Mouse (Mus musculus) ES-E14 (cell line): Measurements from ENCODE around the gene Bri3. TPM values are rescaled to one million over a fixed set of nuclear protein-coding genes. Genes with fewer than 3 reads are reported as not detected.

Experiments used
- DNase-seq: peaks from one replicate; pipeline ENCODE4 v3.0.0-alpha.2; 2013; ENCODE audit warnings: low read depth, low spot score
- H3K27ac ChIP-seq: 2 replicates; pipeline ENCODE4 v1.5.1; 2012; ENCODE audit warnings: low read depth, mild to moderate bottlenecking, low read length, moderate library complexity, mixed read lengths; ENCODE audit not compliant: poor library complexity, insufficient read depth, severe bottlenecking
- H3K36me3 ChIP-seq: 2 replicates; pipeline ENCODE4 v1.6.1; 2012; ENCODE audit warnings: mild to moderate bottlenecking, low read length, moderate library complexity, mixed read lengths; ENCODE audit not compliant: control insufficient read depth, poor library complexity, insufficient read depth, severe bottlenecking
- H3K4me1 ChIP-seq, 2 experiments: fragments of 150-350 bp in 1 of 2; sonication (generic) in 1 of 2; 2 replicates each; pipeline ENCODE4 v1.6.1; 2012; ENCODE audit warnings: low read length in 2 of 2, mild to moderate bottlenecking in 1 of 2, mixed read lengths in 1 of 2; ENCODE audit not compliant: control insufficient read depth in 2 of 2, insufficient read depth in 2 of 2, poor library complexity in 1 of 2
- H3K4me3 ChIP-seq, 2 experiments: fragments of 150-350 bp in 1 of 2; sonication (generic) in 1 of 2; 2 replicates each; pipeline ENCODE4 v1.5.1; 2012; ENCODE audit warnings: low read length in 2 of 2, low read depth in 1 of 2, mild to moderate bottlenecking in 1 of 2, mixed read lengths in 1 of 2; ENCODE audit not compliant: insufficient read depth in 1 of 2, poor library complexity in 1 of 2, severe bottlenecking in 1 of 2
- H3K9ac ChIP-seq: 2 replicates; pipeline ENCODE4 v1.6.1; 2012; ENCODE audit warnings: low read depth, mild to moderate bottlenecking, low read length, mixed read lengths; ENCODE audit not compliant: poor library complexity, insufficient read depth, severe bottlenecking
- H3K9me3 ChIP-seq: fragments of 150-350 bp; sonication (generic); 2 replicates; pipeline ENCODE4 v1.6.1; 2012; ENCODE audit warnings: low read depth, mild to moderate bottlenecking, low read length; ENCODE audit not compliant: control insufficient read depth, insufficient read depth
- CHD2 ChIP-seq: IDR thresholded peaks from 2 replicates; pipeline ENCODE4 v1.6.1; 2014; ENCODE audit warnings: mild to moderate bottlenecking, low read depth, low read length, inconsistent platforms
- HCFC1 ChIP-seq: IDR thresholded peaks from 2 replicates; pipeline ENCODE4 v1.6.1; 2012; ENCODE audit warnings: low read length, inconsistent platforms, borderline replicate concordance; ENCODE audit not compliant: insufficient read depth
- MAFK ChIP-seq: IDR thresholded peaks from 2 replicates; pipeline ENCODE4 v1.6.1; 2014; ENCODE audit warnings: mild to moderate bottlenecking, low read depth, low read length, inconsistent platforms; ENCODE audit not compliant: insufficient read depth
- ZC3H11A ChIP-seq: IDR thresholded peaks from 2 replicates; pipeline ENCODE4 v1.6.1; 2012; ENCODE audit warnings: low read depth, mild to moderate bottlenecking, inconsistent platforms, low read length, borderline replicate concordance
- ZNF384 ChIP-seq: IDR thresholded peaks from 2 replicates; pipeline ENCODE4 v1.6.1; 2012; ENCODE audit warnings: low read depth, low read length, inconsistent platforms
- in situ Hi-C, 2 experiments: fragments of 600-800 bp; cut with MboI; formaldehyde crosslinking; loops; one replicate each; pipeline ENCODE4 v1.15.1; 2025; ENCODE audit warnings: low sequenced_read_pairs in 2 of 2, inconsistent platforms in 1 of 2; ENCODE audit not compliant: unreplicated experiment in 2 of 2
- total RNA-seq: library from RNA; depleted of rRNA; stranded (reverse); fragments of 300-350 nt; gene quantifications from 2 replicates; pipeline ENCODE4 v1.2.3, GENCODE M21; 2012

Gene Bri3
- total RNA-seq, 1 experiment, result 26.4 TPM

GRCm38 (mm10) chr5:144338787-144339186 is 94.5 kb downstream of the Bri3 start:
- H3K4me3 ChIP-seq, result no peak overlapping the region
- H3K36me3 ChIP-seq, result no peaks in the 10 kb centered on the region
- no peak overlapping the region for H3K9ac ChIP-seq
- H3K9me3 ChIP-seq, result no peaks in the 10 kb centered on the region
- H3K4me1 ChIP-seq, result no peaks in the 10 kb centered on the region
- no peak overlapping the region for H3K27ac ChIP-seq
- TF ChIP-seq HCFC1, result no peak
- no peak for TF ChIP-seq ZC3H11A
- no peak for TF ChIP-seq CHD2
- TF ChIP-seq MAFK, result no peak
- no peak for TF ChIP-seq ZNF384
- in situ Hi-C loops, result no loop called here
- no peak for DNase-seq

GRCm38 (mm10) chr5:144341085-144341484 is 96.8 kb downstream of the Bri3 start:
- no peak for DNase-seq
- H3K9ac ChIP-seq, result no peak overlapping the region
- in situ Hi-C loops, result no loop called here
- no peak for TF ChIP-seq MAFK
- TF ChIP-seq CHD2, result no peak
- no peak for TF ChIP-seq HCFC1
- no peak for TF ChIP-seq ZC3H11A
- TF ChIP-seq ZNF384, result no peak
- no peak overlapping the region for H3K4me3 ChIP-seq
- no peaks in the 10 kb centered on the region for H3K9me3 ChIP-seq
- H3K27ac ChIP-seq, result no peak overlapping the region
- no peaks in the 10 kb centered on the region for H3K4me1 ChIP-seq
- no peaks in the 10 kb centered on the region for H3K36me3 ChIP-seq

- TF ChIP-seq ZNF384 (no peak), CHD2 (no peak), ZC3H11A (no peak), HCFC1 (no peak), MAFK (no peak)
- no peaks in the 10 kb centered on the region for H3K4me1 ChIP-seq
- H3K27ac ChIP-seq, result no peak overlapping the region
- H3K9ac ChIP-seq, result no peak overlapping the region
- H3K9me3 ChIP-seq, result no peaks in the 10 kb centered on the region
- H3K4me3 ChIP-seq, result no peak overlapping the region
- no peak for DNase-seq
- no peaks in the 10 kb centered on the region for H3K36me3 ChIP-seq
- in situ Hi-C loops, result no loop called here
Observed at GRCm38 (mm10) chr5:144344592-144344991, 100.4 kb downstream of the Bri3 start.

GRCm38 (mm10) chr5:144351185-144351584 is 106.9 kb downstream of the Bri3 start:
- H3K36me3 ChIP-seq, result no peaks in the 10 kb centered on the region
- no peak for DNase-seq
- H3K27ac ChIP-seq, result no peak overlapping the region
- TF ChIP-seq CHD2 (no peak), ZNF384 (no peak), MAFK (no peak), ZC3H11A (no peak), HCFC1 (no peak)
- H3K4me1 ChIP-seq, result no peaks in the 10 kb centered on the region
- in situ Hi-C loops, result no loop called here
- no peak overlapping the region for H3K4me3 ChIP-seq
- no peak overlapping the region for H3K9ac ChIP-seq
- no peaks in the 10 kb centered on the region for H3K9me3 ChIP-seq

GRCm38 (mm10) chr5:144352250-144353047 is 108.2 kb downstream of the Bri3 start:
- Histone ChIP-seq H3K4me3 (no peak overlapping the region), H3K36me3 (no peaks in the 10 kb centered on the region), H3K9me3 (no peaks in the 10 kb centered on the region), H3K4me1 (no peaks in the 10 kb centered on the region; a peak in 1 of 4 replicates), H3K27ac (no peak overlapping the region), H3K9ac (no peak overlapping the region)
- no peak for DNase-seq
- no peak for TF ChIP-seq ZNF384
- no peak for TF ChIP-seq MAFK
- no peak for TF ChIP-seq ZC3H11A
- TF ChIP-seq CHD2, result no peak
- no peak for TF ChIP-seq HCFC1
- in situ Hi-C loops, result no loop called here
